Mouse (Mus musculus): ENCODE results near the gene Stab2.

The Stab2 gene

GRCm38 (mm10) chr10:86989838-86990237, 18.0 kb downstream of the Stab2 start:
- no peak for DNase-seq (ENCODE audit: low spot score)

DNA sequence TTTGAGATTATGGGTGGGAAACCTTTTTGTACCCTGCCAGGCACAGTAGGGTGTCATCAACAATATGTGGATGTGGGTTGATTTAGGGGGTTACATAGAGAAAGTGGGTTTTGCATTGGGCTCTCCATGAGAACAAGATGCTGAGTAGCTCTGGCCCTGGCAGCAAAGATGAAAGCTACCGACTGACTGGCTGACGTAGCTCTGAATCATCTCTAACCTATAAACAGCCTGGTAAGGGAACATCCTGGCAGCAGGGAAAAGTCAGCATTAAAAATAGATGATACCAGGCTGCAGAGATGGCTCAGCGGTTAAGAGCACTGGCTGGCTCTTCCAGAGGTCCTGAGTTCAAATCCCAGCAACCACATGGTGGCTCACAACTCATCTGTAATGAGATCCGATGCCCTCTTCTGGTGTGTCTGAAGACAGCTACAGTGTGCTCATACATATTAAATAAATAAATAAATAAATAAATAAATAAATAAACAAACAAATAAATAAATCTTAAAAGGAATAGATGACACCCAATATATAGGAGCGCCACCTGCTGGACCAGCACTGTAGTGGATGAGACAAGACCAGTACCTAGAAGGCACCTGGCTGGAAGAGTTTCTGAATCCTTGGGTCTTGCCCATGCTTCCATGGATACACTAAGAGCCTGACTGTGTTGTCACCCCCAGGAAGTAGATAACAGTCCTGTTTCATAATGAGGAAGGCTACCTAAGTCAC, 31.7 kb downstream of the Stab2 start:
- peak; percentile 55 for DNase-seq (ENCODE audit: low spot score)

DNA sequence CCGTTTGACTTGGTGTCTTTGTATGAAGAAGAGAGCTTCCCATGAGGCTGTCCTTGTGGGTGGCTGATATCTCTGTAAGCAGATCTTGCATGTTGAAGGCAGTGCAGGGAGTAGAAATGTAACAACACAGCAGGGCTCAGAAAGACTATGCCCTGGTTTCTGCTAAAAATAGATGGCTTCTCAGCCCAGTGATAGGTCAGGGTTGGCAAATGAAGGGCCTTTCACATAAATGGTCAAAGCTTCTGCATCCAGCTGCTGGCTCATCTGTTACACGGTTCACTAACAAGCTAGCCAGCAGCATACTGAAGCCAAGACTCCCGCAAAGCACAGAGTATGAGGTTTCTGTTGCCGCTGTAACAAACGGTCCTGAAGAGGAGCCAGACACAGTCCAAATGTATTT, 34.5 kb downstream of the Stab2 start:
- no peak for DNase-seq (ENCODE audit: low spot score)

DNA sequence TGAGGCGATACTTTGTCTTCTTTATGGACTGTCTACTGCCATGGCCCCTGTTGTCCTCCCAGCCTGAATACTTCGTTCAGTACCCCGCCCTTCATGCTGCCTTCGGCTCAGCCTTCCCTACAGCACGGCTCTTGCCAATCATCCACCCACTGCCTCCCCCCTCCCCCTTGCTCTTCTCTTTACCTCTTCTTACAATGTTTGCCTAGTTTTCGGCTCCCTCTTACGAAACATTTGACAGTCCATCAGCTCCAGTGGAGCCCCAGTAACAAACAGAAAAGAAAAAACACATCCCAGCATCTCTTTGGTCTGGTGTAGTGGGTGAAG, 35.4 kb downstream of the Stab2 start:
- no peak for DNase-seq (ENCODE audit: low spot score)

DNA sequence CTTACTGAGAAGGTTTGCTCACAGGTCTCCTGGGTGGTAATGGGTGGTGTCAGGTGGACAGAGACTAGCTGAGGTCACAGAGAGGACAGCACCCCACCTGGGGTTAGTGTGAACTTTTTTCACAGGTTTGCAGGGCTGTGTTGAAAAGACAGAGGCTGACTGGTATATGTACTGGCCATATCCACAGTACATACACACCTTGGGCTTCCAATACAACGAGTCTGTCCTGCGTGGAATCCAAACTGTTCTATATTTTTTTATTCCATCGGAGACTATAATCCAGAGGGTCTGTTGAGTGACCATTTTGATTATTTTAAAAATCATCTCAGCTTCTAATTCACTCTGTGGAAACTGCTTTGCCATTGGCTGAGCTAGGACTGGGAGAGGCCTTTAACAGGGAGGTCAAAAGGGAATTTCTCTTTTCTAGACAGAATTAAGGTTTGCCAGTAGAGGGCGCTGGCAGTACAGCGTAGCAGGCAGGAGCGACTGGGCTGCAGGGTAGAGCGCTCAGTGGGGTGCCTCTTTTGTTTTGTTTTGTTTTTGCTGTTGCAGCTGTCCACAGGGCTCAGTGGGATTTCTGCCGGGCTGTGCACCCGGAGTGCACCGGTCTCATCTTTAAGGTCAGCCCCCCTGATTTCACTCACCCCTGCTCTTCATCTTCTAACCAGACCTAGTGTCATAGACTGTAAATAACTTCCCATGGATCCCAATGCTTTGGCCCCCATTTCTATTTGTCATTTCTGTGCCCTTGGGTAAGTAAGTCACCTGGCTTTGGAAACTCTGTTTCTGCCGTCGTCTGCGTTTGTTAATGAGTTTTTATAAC, 35.9 kb downstream of the Stab2 start:
- DNase-seq (ENCODE audit: low spot score) = peak; percentile 53

- no peak for DNase-seq (ENCODE audit: low spot score)
Observed at GRCm38 (mm10) chr10:86969346-86969745, 38.5 kb downstream of the Stab2 start.

DNA sequence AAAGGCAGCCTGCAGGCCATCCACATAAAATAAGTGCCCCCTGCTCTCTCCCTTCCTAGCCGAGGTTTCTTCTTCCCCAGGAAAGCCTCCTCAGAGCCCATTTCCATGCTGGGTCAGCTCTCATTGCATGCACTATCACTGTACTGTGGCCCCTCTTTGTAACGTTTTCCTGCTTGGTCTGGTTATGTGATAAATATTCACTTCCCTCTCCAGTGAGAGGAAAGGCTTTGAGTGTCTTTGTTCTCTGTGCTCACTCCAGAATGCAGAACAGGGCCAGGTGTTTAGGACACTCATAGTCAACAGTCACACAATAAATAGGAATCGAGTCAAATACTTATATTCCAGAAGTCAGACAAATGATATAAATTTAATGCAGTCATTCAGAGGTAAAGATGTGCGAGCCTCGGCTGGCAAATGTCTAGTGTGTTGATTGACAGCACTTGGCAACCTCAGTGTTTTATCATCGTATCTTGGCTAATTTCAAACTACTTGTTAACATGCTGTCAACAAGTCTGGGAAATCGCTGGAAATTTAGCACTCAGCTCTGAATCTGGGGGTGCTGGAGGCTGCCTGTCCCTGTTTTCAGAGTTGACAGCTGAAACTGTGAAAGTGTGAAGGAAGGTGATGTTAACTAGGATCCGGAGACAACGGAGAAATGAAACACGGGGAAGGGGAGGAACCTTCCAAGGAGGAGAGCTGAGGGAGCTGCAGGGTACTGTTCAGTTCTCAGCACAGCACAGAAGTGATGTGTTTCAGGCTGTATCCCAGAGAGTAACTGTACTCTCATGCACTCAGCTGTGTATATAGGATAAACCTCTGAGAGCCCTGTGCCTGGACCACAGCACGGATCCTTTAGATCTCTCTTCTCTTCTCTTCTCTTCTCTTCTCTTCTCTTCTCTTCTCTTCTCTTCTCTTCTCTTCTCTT, 46.0 kb downstream of the Stab2 start:
- no peak for DNase-seq (ENCODE audit: low spot score)

DNA sequence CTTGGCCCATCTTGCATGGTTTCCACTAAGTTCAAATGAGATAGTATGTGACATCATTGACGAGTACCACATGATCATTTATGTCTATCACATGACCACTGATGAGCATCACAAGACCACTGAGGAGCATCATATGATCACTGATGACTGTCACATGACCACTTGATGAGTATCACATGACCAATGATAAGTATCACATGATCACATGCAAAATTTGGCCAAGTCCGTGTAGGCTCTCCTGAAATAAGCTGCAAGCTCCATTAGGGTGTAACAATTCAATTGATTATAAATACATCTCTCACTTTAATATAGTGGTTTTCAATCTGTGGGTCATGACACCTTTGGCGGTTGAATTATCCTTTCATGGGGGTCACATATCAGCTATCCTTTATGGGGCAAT, 52.5 kb downstream of the Stab2 start:
- no peak for DNase-seq (ENCODE audit: low spot score)

GRCm38 (mm10) chr10:86952696-86953095, 55.1 kb downstream of the Stab2 start:
- DNase-seq (ENCODE audit: low spot score) = no peak

- no peak for DNase-seq (ENCODE audit: low spot score)
Observed at GRCm38 (mm10) chr10:86950806-86951205, 57.0 kb downstream of the Stab2 start.

- no peak for DNase-seq (ENCODE audit: low spot score)
Observed at GRCm38 (mm10) chr10:86949886-86950285, 57.9 kb downstream of the Stab2 start.

DNA sequence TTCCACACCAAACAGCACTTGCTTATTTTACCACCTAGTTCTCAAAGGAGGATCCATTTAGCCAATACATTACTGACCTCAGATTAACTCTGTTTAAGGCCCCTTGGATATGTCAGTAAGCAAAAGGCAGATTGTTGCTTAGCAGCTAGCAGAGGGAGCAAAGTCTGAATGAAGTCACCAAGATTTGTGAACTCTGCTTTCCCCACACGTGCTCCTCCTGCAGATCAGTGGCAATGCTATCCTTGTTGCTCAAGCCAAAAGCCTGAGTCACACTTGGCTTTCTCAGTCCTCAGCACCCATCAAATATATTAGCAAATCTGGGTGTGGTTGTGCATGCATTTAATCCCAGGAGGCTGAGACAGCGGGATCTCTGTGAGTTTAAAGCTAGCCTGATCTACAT, 60.3 kb downstream of the Stab2 start:
- DNase-seq (ENCODE audit: low spot score) = no peak

DNA sequence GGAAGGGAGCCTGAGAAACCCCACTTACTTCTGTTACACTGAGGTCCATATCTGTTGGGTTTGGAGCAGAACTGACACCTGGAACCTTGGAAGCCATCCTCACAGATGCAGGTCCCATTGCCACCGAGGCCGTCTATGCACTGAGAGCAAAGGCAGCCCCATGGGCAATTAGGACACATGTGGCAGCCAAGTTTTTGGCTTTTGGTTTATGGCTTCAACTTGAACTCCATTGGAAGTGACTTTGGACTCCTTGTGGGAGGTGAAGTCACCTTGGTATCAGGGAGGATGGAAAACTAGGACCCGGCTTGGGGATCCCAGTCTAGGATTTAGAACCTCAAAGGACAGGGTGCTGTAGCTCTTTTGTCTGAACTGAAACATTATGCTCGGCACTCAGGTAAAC, 67.2 kb downstream of the Stab2 start:
- no peak for DNase-seq (ENCODE audit: low spot score)

DNA sequence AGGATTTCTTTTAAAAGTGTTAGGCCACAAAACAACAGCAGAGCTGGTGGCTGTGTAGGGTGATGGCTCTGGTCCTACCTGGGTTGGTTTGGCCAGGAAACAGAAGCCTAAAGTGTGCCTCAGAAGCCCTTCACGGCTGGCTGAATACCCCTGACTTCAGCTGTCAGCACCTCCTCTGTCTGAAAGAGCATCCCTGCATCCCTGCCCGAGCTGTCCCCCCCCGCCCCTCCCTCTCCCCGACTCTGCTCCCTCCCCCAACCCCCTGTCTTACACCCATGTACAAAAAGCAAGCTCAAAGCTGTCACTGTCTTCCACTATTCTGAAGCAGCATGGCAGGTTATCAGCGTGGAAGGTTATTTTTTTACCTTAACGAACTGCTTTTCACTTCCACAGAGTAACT, 73.4 kb downstream of the Stab2 start:
- DNase-seq (ENCODE audit: low spot score) = no peak

GRCm38 (mm10) chr10:86933906-86934305, 73.9 kb downstream of the Stab2 start:
- no peak for DNase-seq (ENCODE audit: low spot score)

DNA sequence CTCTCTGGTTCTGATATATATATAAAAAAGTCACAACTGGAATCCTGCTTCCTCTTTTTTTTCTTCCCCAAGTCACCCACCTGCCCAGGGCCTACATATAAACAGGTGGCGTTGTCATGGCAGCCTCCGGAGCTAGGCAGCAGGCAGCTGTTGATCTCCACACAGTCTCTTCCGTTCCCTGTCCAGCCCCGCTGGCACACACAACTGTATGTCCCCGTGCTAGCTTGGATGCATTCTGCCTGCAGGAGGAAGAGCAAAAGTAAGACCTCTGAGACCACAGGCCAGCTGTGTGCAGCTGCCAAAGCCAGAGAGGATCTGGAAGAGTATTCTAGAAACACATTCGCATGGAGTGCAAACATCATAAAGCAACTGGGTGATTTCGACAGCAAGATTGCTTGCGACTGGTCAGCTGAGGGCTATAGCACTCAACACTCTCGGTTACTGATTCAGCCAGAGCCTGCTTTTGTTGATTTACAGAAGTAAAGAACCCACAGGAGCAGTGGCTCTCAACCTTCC, 74.6 kb downstream of the Stab2 start:
- no peak for DNase-seq (ENCODE audit: low spot score)

GRCm38 (mm10) chr10:86923602-86924001, 84.2 kb downstream of the Stab2 start:
- no peak for DNase-seq (ENCODE audit: low spot score)

GRCm38 (mm10) chr10:86915595-86915994, 92.2 kb downstream of the Stab2 start:
- no peak for DNase-seq (ENCODE audit: low spot score)

DNA sequence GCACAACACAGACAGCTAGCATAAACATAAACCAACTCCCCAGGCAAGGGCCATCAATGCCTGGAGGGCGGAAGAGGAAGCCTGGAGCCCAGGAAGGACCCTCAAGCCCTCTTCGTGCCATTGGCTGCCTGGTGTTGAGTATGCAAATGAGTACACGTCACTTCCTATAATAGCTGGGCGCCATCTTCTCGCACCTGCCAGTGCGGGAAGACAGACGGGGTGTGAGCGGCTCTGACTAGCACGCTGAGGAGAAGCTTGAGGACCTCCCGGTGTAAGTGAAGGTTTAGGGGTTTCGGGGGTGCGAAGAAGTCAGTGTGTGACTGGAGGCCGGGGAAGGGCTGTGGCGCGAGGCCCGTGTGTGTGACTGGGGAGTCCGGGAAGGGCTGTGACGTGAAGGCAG, 99.3 kb downstream of the Stab2 start:
- DNase-seq (ENCODE audit: low spot score) = no peak

GRCm38 (mm10) chr10:86907043-86907442, 100.8 kb downstream of the Stab2 start:
- no peak for DNase-seq (ENCODE audit: low spot score)

DNA sequence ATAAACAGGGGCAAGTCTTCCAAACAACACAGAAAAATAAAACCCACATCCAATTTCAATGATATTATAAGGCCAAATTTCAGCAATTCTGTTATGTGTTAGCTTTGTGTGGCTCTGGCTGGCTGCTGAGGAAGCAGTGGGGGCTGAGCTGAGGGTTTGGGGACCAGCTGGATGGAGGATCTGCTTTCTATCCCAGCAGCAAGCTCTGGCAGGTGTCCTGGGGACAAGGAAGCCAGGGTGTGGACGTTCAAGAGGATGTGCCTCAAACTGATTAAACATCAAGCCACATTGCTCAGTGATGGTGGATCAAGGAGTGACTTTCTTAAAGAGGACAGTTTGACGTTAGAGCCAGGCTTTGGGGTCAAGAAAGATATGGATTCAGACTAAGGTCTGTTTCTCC, 112.3 kb downstream of the Stab2 start:
- DNase-seq (ENCODE audit: low spot score) = no peak

- DNase-seq (ENCODE audit: low spot score) = no peak
Observed at GRCm38 (mm10) chr10:86891066-86891465, 116.8 kb downstream of the Stab2 start.

Measured in left cerebral cortex, adult 11 months (tissue).